Mouse (Mus musculus) effector memory CD4-positive, alpha-beta T cell, adult 7 months (primary cell): ENCODE measurements around the gene Oat. TPM values are rescaled to one million over a fixed set of nuclear protein-coding genes. Genes with fewer than 3 reads are reported as not detected.

ENCODE experiments used
- polyA plus RNA-seq: library from polyadenylated mRNA; unstranded; fragments of 100-300 nt; shearing (Covaris generic); gene quantifications from one replicate; pipeline ENCODE4 v1.2.1, GENCODE M21; 2017

Oat gene
- polyA plus RNA-seq: 182 TPM

DNA sequence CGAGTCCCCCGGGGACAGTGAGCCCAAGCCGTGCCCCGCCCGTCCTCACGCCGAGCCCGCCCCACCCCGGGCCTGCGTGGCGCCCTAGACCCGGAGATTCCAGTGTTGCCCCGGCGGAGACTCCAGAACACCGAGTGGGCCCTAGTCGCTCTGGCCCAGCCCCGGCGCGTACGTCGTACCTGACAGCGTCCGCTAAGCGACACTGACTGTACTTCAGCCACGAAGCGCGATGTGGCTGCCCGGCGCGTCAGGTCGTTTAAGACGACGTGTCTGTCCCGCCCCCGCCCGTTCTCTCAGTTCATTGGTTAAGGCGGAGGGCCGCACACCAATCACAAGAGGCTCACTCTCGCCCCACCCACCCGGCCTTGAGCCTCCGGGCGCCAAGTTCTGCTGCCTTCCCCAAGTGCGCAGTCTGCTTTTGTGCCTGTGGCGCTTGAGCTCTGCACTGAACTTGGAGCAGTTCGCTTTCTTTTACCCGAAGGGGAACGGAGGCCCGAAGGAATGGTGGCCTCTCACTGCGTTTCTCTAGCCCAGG, at the start of gene Oat:
TSS of gene Oat (minus strand) at position 283 of the 535 bp plus-strand sequence.

DNA sequence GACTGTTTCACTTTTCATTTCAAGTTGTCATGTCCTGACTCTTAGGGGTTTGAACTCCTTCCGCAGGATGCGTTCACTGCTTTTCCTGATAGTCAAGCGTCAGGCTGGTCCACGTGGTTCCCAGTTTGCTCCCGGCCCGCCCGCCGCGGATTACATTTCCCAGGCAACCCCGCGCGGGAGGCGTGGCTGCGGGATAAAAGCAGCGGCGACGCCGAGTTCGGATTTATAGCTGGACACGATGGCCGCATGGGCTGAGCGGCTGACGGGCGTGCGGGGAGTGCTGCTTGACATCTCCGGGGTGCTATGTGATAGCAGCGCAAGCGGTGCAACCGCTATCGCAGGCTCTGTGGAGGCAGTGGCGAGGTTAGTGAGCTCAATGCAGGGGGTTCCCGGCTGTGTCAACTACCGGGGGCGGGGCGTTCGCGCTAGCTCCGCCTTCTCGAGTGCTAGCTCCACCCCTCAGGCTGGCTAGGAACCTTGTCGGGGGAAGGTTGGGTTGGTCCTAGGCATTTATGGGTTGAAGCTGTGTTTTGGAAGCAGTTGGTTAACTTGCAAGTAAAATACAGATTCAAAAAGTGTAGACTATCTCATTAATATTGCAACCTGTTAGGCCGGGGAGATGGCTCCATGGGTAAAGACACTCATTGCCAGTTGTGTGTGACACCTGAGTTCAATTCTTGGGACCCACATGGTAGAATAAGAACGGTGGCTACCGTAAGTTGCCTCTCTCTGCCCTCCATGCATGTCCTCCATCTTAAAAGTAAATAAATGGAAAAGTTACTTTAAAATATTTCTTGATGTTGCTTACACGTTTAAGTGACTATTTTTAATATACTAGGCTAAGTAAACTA, 34.5 kb upstream of the Oat start, which contains the start of gene Lhpp:
TSS of gene Lhpp (plus strand) at position 171 of the 851 bp plus-strand sequence.

GRCm38 (mm10) chr7:132599071-132599975, 23.1 kb upstream of the Oat start, which contains the start of gene Nkx1-2:
Gene Nkx1-2, minus strand, starts transcription at chr7:132599637.

Other genes with a start within 250 kb of the Oat start
- 0.11 TPM for gene Nkx1-2, start 23.2 kb upstream of the Oat start, polyA plus RNA-seq
- gene Lhpp, start 34.2 kb upstream of the Oat start, polyA plus RNA-seq: 4.1 TPM
- 79.3 TPM for gene Fam53b, start 237.5 kb upstream of the Oat start, polyA plus RNA-seq